Mouse (Mus musculus) thymus, adult 2 months (tissue): ENCODE results near the gene Sspn.

Experiments
- CTCF ChIP-seq: fragments of 200-500 bp; IDR thresholded peaks from 2 replicates; pipeline ENCODE4 v1.5.1; 2012; ENCODE audit warnings: mild to moderate bottlenecking, control low read depth, low read length, moderate library complexity, borderline replicate concordance; ENCODE audit not compliant: control insufficient read depth, poor library complexity, insufficient read depth; ENCODE audit errors: extremely low read depth
- POLR2A ChIP-seq: fragments of 200-500 bp; IDR thresholded peaks from 2 replicates; pipeline ENCODE4 v1.6.1; 2012; ENCODE audit warnings: mild to moderate bottlenecking, low read length, control low read depth, moderate library complexity; ENCODE audit not compliant: control insufficient read depth, poor library complexity, insufficient read depth; ENCODE audit errors: extremely low read depth

- no peak for TF ChIP-seq CTCF
- no peak for TF ChIP-seq POLR2A
These were observed 32.5 kb downstream of the Sspn start for GRCm38 (mm10) chr6:145963966-145964365.
